Mouse (Mus musculus): ENCODE measurements around the gene Gucy1a1.

The Gucy1a1 gene

DNA sequence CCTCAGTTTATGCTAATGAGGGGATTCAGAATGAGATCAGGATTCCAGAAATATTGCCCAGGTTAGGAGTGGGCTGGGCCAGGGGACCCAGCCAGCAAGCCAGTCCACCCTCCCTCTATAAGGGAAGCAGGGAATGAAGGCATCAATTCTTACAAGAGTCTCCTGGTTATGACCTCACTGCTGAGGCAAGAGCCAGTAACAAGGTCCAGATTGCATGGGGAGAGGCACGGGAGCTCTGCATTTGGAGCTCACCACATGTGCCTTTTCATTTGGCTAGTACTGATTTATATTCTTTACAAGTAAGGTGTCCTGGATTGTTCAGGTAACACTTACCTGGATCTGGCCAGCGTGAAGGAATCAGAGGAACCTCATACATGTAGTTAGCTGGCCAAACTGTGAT, 48.8 kb downstream of the Gucy1a1 start:
- DNase-seq (ENCODE audit: low read depth in 1 of 2, low spot score in 2 of 2), result no peak

DNA sequence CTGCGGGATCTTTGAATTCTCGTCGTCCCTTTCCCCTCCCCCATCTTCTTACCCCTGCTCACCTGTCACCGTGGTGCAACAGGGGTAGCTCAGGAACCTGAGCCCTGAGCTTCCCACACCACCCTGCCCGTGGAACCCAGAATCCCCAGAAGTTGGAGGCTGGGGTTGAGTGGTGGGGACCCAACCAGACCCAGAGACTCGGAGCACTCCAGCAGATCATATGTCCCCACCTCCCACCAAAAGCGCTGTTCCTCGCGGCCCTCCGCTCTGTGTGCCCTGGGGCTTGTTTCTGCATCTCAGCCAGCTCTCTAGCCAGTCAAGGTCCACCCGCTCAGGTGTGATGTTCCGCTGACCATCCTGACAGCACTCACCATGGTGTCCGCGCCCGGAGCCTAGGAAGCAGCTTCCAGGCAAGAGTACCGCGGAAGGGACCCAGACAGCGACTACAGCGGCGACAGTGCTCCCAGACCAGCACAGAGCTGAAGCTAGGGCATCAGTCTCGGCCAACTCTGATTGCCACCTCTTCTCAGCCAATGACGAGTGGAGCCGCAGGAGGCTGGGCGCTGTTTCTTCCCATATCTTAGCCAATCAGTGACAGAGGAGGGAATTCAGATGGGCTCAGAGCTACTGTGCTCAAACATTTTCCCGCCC, 71.3 kb downstream of the Gucy1a1 start, which contains the start of gene Gucy1b1:
Gene Gucy1b1, minus strand, starts transcription at position 489 of the 651 bp plus-strand sequence.
- no peak for DNase-seq (ENCODE audit: low read depth in 1 of 2, low spot score in 2 of 2)

GRCm38 (mm10) chr3:82073741-82074181, 71.8 kb downstream of the Gucy1a1 start:
- no peak for DNase-seq (ENCODE audit: low read depth in 1 of 2, low spot score in 2 of 2)

DNA sequence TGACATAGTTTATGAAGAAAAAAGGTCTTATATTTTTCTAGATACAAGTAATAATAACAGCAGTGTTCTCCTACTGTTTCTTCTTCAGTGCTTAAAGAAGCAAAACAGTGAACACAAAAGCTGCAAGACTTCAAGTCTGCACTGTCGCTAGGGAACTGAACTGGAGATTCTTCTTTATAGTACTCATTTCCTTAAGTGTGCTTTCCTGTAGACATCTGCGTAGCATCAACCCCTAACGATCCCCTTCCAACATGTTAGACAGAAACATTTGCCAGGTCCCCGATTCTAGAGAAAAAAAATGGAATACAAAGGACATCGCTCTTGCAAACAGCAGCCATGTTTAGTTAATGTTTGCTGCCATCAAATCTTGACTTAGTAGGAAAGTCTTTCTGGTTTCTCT, 77.8 kb downstream of the Gucy1a1 start:
- DNase-seq (ENCODE audit: low read depth in 1 of 2, low spot score in 2 of 2), result no peak

GRCm38 (mm10) chr3:82061402-82062180, 84.0 kb downstream of the Gucy1a1 start:
- DNase-seq (ENCODE audit: low read depth in 1 of 2, low spot score in 2 of 2), result no peak

DNA sequence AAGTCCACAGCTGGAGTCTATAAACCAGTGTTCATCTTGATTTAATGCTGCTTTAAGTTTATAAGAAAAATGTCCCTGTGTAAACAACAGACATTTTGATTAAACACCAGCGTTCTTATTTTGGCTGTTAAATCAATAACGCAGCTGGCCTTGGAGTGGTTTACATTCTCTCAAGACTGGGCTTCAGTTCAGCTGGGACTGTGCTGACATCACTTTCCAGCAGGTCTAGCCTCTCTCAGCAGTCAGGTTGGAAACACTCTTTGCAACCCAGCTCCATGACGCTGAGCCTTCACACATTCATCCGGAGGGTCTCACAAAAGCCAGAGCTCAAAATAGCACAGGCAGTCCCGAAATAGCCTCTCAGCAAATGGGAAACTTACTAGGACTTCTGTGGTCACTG, 88.4 kb downstream of the Gucy1a1 start:
- no peak for DNase-seq (ENCODE audit: low read depth in 1 of 2, low spot score in 2 of 2)

DNA sequence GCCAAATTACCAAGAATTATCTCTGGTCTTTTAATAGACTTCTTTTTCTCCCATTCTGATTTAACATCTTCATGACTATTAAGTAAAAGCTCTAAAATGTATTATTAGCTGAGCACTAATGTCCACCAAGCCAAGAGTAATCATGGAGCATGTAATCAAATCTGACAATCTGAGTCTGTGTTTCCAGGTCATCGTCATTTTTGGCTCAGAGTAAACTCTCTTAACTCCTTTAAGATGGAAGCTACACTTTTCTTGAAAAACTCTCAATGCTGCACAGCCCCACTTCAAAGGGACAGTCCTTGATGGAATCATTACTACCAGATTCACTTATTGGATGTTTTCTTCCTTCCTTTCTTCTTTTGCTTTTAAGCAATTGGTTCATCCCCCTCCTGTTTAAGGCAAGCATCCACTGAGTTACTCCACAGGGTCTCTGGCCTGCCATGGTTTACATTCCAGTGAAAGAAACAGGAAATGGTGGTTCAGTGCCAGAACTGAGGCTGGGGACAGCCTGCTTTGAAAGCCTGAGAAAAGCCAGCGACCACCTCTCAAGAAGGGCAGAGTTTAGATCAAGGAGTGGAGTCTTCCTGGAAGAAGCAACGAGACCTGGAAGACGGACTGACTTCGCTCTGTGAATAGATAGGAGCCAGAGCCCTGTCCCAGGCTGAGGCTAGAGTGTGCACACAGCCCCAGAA, 91.2 kb downstream of the Gucy1a1 start:
- DNase-seq (ENCODE audit: low read depth in 1 of 2, low spot score in 2 of 2), result no peak

GRCm38 (mm10) chr3:82052029-82052428, 93.6 kb downstream of the Gucy1a1 start:
- DNase-seq (ENCODE audit: low read depth in 1 of 2, low spot score in 2 of 2), result no peak

DNA sequence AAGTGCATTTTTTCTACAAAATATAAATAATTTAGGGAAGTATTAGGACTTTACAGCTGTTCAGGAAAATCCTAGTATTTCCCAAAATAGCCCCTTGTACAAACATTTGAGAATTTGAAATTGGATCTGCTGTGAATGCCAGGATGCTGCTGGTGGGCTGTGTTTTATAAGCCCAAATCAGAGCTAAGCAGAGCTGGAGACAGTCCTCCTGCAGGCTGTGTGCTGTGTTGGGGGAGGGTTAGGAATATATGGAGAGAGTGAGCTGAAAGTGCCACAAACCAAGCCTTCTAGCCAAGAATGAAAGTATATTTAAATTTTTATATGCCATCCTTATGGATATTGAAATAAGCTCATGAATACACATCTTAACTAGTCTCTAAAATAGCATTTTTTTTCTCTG, 94.1 kb downstream of the Gucy1a1 start:
- no peak for DNase-seq (ENCODE audit: low read depth in 1 of 2, low spot score in 2 of 2)

DNA sequence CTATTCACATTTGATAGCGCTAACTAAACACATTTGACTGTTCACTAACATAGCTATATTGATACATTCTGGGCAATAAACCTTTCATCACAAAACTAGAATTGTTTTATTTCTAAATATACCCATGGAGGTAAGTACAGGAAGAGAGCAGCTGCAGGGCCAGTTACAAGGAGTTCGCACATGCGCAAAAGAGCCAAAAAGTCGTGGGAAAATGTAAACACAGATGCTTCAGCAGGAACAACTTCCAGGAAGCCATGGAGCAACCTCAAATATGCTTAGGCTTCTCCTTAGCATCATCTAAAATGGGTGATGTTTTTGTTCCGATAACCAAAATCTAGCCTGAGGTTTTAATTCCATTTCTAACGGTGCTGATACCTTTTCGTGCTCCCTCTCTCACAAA, 96.9 kb downstream of the Gucy1a1 start:
- no peak for DNase-seq (ENCODE audit: low read depth in 1 of 2, low spot score in 2 of 2)

- no peak for DNase-seq (ENCODE audit: low read depth in 1 of 2, low spot score in 2 of 2)
Measured at GRCm38 (mm10) chr3:82048078-82048477, 97.5 kb downstream of the Gucy1a1 start.

- DNase-seq (ENCODE audit: low read depth in 1 of 2, low spot score in 2 of 2), result no peak
Measured at GRCm38 (mm10) chr3:82047100-82047753, 98.4 kb downstream of the Gucy1a1 start.

DNA sequence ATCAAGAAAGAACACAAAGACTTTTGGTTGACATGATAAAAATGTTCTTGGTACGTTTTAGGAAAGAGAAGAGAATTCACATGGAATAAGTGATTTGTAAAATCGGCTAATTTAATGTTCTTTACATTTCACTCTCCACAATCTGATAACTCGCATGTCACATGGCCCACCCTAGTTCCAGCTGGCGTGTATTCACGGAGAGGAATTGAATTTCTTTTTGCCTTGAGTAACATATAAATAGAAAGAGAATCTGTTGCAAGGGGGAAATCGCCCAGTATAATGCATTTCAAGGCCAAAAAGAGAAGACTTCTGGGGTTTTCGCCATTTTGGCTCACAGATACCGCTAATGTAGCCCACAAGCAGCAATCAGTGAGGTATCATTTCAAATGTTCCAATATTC, 99.5 kb downstream of the Gucy1a1 start:
- DNase-seq (ENCODE audit: low read depth in 1 of 2, low spot score in 2 of 2), result no peak

DNA sequence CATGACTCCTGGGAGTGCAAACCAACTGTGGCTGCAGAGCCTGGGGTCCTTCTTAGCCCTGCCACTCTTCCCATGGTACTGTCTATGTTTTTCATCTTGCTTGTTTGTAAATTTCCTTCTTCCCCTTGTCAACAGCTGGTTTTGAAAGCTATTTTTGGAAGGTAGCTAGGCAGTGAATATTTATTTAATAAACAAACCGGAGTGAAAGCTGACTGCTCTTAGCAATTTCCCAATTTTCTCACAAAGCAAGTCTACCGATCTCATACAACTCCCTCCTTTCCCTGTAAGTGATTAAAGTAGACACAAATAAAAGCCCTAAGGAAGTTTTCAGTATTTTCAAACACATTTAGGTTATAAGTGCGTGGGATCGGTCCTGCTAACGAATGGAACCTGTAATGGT, 100.7 kb downstream of the Gucy1a1 start:
- no peak for DNase-seq (ENCODE audit: low read depth in 1 of 2, low spot score in 2 of 2)

DNA sequence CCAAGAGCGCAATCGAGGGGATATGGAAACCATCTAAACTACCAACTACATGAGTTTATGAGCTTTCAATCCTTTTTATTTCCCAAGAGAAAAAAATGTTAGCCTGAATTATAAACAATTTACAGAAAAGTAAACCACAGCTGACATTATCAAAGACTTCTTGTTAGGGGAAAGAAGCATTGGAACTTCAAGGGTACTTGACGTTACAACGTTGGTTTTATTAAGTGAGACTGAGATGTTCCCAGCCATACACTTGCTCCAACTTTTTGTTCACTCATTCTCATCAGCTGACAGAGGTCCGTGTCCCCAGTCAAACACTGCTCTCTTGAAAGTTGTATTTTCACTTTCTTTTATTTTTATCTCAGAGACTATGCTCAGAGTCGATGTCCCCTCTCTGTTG, 101.9 kb downstream of the Gucy1a1 start:
- no peak for DNase-seq (ENCODE audit: low read depth in 1 of 2, low spot score in 2 of 2)
